Mouse (Mus musculus) erythroblast, embryonic 14.5 days (primary cell): ENCODE measurements around the gene Tada1.

Experiments used
- GATA1 ChIP-seq: IDR thresholded peaks from 2 replicates; pipeline ENCODE4 v1.6.1; 2012; ENCODE audit warnings: low read length, inconsistent platforms, mixed read lengths
- TAL1 ChIP-seq: IDR thresholded peaks from 3 replicates; pipeline ENCODE4 v1.6.1; 2012; ENCODE audit warnings: low read length, inconsistent platforms, mixed read lengths

- TF ChIP-seq GATA1 (no peak), TAL1 (no peak)
Observed at GRCm38 (mm10) chr1:166391671-166392070, 12.8 kb downstream of the Tada1 start.
